Mouse (Mus musculus): ENCODE measurements around the gene Ralgapa2.

GRCm38 (mm10) chr2:146476428-146476972 lies 35.6 kb downstream of the Ralgapa2 start:
- no peak for TF ChIP-seq CTCF (IDR thresholded peaks at IDR 0.05; ENCODE audit: borderline replicate concordance, insufficient read depth, low read depth, low read length)
- TF ChIP-seq POLR2A (IDR thresholded peaks at IDR 0.05; ENCODE audit: borderline replicate concordance, insufficient read depth, low read length), result no peak

All from cerebellum, adult 2 months (tissue).